Mouse (Mus musculus) 416B (cell line): ENCODE data around the gene Pmch.

ENCODE experiments used
- DNase-seq: peaks from one replicate; pipeline ENCODE4 v3.0.0; 2011; ENCODE audit warnings: low read depth

Gene Pmch

GRCm38 (mm10) chr10:88090772-88091171 is at the start of gene Pmch:
Pmch (plus strand) TSS chr10:88091072.
- DNase-seq: no peak

- DNase-seq: no peak
These were observed 46.6 kb upstream of the Pmch start for GRCm38 (mm10) chr10:88044297-88044696.

GRCm38 (mm10) chr10:88046098-88046771 is 44.6 kb upstream of the Pmch start:
- DNase-seq: no peak

GRCm38 (mm10) chr10:88054233-88054985 is 36.5 kb upstream of the Pmch start:
- DNase-seq: no peak

GRCm38 (mm10) chr10:88056950-88057649 is 33.8 kb upstream of the Pmch start:
- no peak for DNase-seq

- DNase-seq: no peak
These were observed 27.4 kb upstream of the Pmch start for GRCm38 (mm10) chr10:88063436-88063835.

- no peak for DNase-seq
These were observed 26.0 kb upstream of the Pmch start for GRCm38 (mm10) chr10:88064872-88065271.

- DNase-seq: no peak
These were observed 23.5 kb upstream of the Pmch start for GRCm38 (mm10) chr10:88067377-88067776.

- DNase-seq: no peak
These were observed 15.3 kb downstream of the Pmch start for GRCm38 (mm10) chr10:88106169-88106568.

- no peak for DNase-seq
These were observed 22.4 kb downstream of the Pmch start for GRCm38 (mm10) chr10:88113290-88113689.

GRCm38 (mm10) chr10:88119721-88120120 is 28.8 kb downstream of the Pmch start:
- no peak for DNase-seq

GRCm38 (mm10) chr10:88135630-88136029 is 44.8 kb downstream of the Pmch start:
- no peak for DNase-seq
